Mouse (Mus musculus) limb, embryonic 14.5 days (tissue): ENCODE data around the gene Shpk. TPM values are rescaled to one million over a fixed set of nuclear protein-coding genes. Genes with fewer than 3 reads are reported as not detected.

ENCODE experiments used
- ATAC-seq: fragments of 200-750 bp; cut with Nextera tagmentation; 2 replicates; pipeline ENCODE4 v1.8.0; 2017; ENCODE audit warnings: low read depth, moderate number of reproducible peaks, moderate TSS enrichment; ENCODE audit not compliant: low FRiP score
- DNase-seq: peaks from one replicate; pipeline ENCODE4 v3.0.0-alpha.2; 2015; ENCODE audit warnings: low spot score
- H3K27ac ChIP-seq: fragments of 300-500 bp; sonication (generic); replicated peaks from 2 replicates; pipeline ENCODE4 v1.5.1; 2014; ENCODE audit warnings: low read depth, mild to moderate bottlenecking, low read length, moderate library complexity, mixed read lengths
- H3K27me3 ChIP-seq: fragments of 300-500 bp; sonication (generic); 2 replicates; pipeline ENCODE4 v1.6.1; 2014; ENCODE audit warnings: low read length, mixed read lengths; ENCODE audit not compliant: control insufficient read depth, insufficient read depth
- H3K36me3 ChIP-seq: fragments of 300-500 bp; sonication (generic); 2 replicates; pipeline ENCODE4 v1.6.1; 2014; ENCODE audit warnings: mild to moderate bottlenecking, low read length, moderate library complexity, mixed read lengths; ENCODE audit not compliant: control insufficient read depth, insufficient read depth
- H3K4me1 ChIP-seq: fragments of 300-500 bp; sonication (generic); 2 replicates; pipeline ENCODE4 v1.6.1; 2014; ENCODE audit warnings: antibody characterized with exemption, low read length, mixed read lengths; ENCODE audit not compliant: control insufficient read depth, insufficient read depth
- H3K4me2 ChIP-seq: fragments of 300-500 bp; sonication (generic); replicated peaks from 2 replicates; pipeline ENCODE4 v1.6.1; 2014; ENCODE audit warnings: low read depth, mild to moderate bottlenecking, low read length, moderate library complexity; ENCODE audit not compliant: severe bottlenecking
- H3K4me3 ChIP-seq: fragments of 300-500 bp; sonication (generic); replicated peaks from 2 replicates; pipeline ENCODE4 v1.5.1; 2014; ENCODE audit warnings: low read length
- H3K9ac ChIP-seq: fragments of 300-500 bp; sonication (generic); 2 replicates; pipeline ENCODE4 v1.6.1; 2014; ENCODE audit warnings: mild to moderate bottlenecking, low read depth, low read length, moderate library complexity; ENCODE audit not compliant: severe bottlenecking
- H3K9me3 ChIP-seq: fragments of 300-500 bp; sonication (generic); 2 replicates; pipeline ENCODE4 v1.6.1; 2016; ENCODE audit warnings: low read length; ENCODE audit not compliant: control insufficient read depth
- POLR2A ChIP-seq: fragments of 200-500 bp; IDR thresholded peaks from 2 replicates; pipeline ENCODE4 v1.8.0; 2012; ENCODE audit warnings: inconsistent platforms, mild to moderate bottlenecking, moderate library complexity, borderline replicate concordance; ENCODE audit not compliant: insufficient read depth, insufficient read length; ENCODE audit errors: extremely low read depth
- WGBS: fragments of 180-500 bp; shearing (Covaris S2); extraction: QIAGEN DNeasy Blood & Tissue Kit; methylation state at CpG from one replicate; pipeline ENCODE4 v1.1.7; 2014; 5-methylcytosine and 5-hydroxymethylcytosine counted together
- polyA plus RNA-seq, 2 experiments: library from polyadenylated mRNA; depleted of rRNA in 1 of 2; stranded (reverse) in 1 of 2; unstranded in 1 of 2; fragments of >200 nt; fragmentation: Nextera tagmentation in 1 of 2; extraction: Ambion mirVana in 1 of 2; gene quantifications; 2 replicates each; pipeline versions ENCODE4 v1.2.1 to v1.2.3; 2012 to 2014

The Shpk gene
- polyA plus RNA-seq, 2 experiments, result 1.8 to 3.0 TPM

DNA sequence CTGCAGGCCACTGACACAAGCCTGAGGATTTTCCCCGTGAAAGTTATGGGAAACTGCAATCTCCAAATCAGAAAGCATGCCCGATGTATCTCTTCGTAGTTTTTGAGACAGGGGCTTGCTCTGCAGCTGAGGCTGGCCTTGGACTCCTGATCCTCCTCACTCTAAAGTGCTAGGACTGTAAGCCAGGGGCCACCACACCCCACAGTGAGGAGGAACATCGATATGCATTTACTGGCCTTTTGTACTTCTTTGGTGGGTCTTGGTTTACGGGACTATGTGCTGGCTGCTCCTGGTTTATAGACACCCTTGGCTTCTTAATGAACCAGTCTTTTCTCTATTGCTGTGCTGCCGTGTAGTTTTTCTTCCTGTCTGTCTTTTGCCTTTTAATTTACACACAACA is 42.9 kb downstream of the Shpk start:
- no peak for ATAC-seq
- no peak for TF ChIP-seq POLR2A

DNA sequence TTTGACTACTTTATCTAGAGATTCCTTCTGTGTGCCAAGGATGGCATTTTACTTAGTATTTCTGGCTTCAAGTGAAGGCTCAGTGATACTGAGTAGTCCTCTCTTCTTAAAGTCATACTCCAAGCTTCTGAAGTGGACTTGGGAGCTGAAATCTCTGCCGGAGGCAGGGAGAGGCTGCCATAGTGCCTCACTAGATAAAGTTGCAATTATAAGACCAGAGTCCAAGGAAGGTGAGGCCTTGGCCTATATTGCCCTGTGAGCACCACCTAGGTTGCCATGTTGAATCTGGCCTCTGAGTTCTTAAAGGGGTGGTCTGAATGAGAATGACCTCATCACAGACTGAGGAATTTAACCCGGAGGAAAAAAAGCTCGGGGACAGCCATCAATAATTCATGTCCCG is 43.5 kb downstream of the Shpk start:
- 81% methylated on average over 4 of the region's 4 CpGs for WGBS
- H3K27ac ChIP-seq, result no peak overlapping the region

More for the DNA sequence above, 42.9 kb downstream of the Shpk start:
- H3K27ac ChIP-seq, result no peak overlapping the region
- no peak overlapping the region for H3K4me2 ChIP-seq
- no peaks in the 10 kb centered on the region for H3K27me3 ChIP-seq
- 58% methylated on average over 6 of the region's 6 CpGs for whole genome bisulfite sequencing
- no peak for DNase-seq
- peaks cover 9% of the 10 kb centered on the region for H3K4me1 ChIP-seq
- H3K36me3 ChIP-seq, result no peaks in the 10 kb centered on the region
- H3K4me3 ChIP-seq, result no peak overlapping the region
- no peaks in the 10 kb centered on the region for H3K9me3 ChIP-seq
- H3K9ac ChIP-seq, result no peak overlapping the region

DNA sequence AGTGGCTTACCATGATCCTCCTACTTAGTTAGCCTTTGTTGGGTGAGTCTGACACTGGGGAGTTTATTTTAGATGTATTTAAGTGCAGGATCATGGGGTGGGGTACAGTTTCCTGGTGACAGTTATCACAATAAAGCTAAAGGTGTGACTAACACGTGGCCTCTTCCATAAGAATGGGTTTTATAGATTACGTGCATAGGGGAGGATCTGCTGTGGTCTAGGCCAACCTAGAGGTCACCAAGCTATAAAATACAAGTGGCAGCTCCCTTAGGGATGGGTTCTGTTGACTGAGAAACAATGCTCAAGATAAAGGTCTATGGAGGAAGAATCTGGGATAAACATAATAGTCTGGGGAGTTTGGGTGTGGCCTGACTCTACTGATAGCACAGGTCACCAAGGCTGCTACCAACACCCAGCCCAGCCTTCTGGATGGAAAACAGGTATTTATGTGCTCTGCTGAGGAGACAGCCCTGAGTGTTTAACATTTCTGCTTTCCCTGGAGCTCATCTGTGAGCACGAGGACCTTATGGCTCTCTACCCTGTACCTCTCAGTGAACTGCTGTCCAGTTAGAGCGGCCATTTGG is 58.2 kb downstream of the Shpk start:
- Histone ChIP-seq H3K27me3 (no peaks in the 10 kb centered on the region), H3K9me3 (no peaks in the 10 kb centered on the region), H3K36me3 (no peaks in the 10 kb centered on the region), H3K4me2 (no peak overlapping the region), H3K4me1 (no peaks in the 10 kb centered on the region), H3K27ac (no peak overlapping the region), H3K4me3 (no peak overlapping the region), H3K9ac (no peak overlapping the region)
- DNase-seq (no peak), ATAC-seq (no peak)
- WGBS, result 65% methylated on average over 4 of the region's 4 CpGs
- TF ChIP-seq POLR2A, result no peak

More for the DNA sequence above, 43.5 kb downstream of the Shpk start:
- H3K9me3 ChIP-seq, result no peaks in the 10 kb centered on the region
- peaks cover 3% of the 10 kb centered on the region; the same call in 1 of the 2 replicates for H3K4me1 ChIP-seq
- no peaks in the 10 kb centered on the region for H3K27me3 ChIP-seq
- H3K4me2 ChIP-seq, result no peak overlapping the region
- ATAC-seq (no peak), DNase-seq (no peak)
- H3K36me3 ChIP-seq, result no peaks in the 10 kb centered on the region
- no peak overlapping the region for H3K4me3 ChIP-seq
- no peak overlapping the region for H3K9ac ChIP-seq
- no peak for TF ChIP-seq POLR2A

DNA sequence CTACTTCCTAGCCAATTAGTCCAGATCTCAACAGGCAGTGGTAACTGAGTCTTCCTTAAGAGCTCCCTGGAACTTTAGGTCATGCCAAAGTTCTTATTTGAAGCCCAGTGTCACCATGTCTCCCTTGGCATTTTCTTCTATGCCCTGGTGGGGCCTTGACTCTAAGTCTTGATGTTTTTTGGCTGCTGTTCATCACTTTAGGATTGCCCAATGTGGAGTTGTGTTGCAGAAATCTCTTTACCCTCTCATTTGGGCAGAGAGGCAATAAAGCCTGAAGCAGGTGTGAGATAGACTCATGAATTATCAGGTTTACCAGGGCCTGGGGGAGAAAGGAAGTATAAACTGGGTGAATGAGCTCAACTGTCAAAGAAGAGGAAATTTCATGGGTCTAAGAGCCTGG is 59.4 kb downstream of the Shpk start:
- no peak for TF ChIP-seq POLR2A
- H3K9me3 ChIP-seq, result no peaks in the 10 kb centered on the region
- H3K27ac ChIP-seq, result no peak overlapping the region
- ATAC-seq (no peak), DNase-seq (no peak)
- no peak overlapping the region for H3K4me2 ChIP-seq
- H3K4me1 ChIP-seq, result no peaks in the 10 kb centered on the region
- H3K4me3 ChIP-seq, result no peak overlapping the region
- H3K9ac ChIP-seq, result no peak overlapping the region
- no peaks in the 10 kb centered on the region for H3K36me3 ChIP-seq
- H3K27me3 ChIP-seq, result no peaks in the 10 kb centered on the region

DNA sequence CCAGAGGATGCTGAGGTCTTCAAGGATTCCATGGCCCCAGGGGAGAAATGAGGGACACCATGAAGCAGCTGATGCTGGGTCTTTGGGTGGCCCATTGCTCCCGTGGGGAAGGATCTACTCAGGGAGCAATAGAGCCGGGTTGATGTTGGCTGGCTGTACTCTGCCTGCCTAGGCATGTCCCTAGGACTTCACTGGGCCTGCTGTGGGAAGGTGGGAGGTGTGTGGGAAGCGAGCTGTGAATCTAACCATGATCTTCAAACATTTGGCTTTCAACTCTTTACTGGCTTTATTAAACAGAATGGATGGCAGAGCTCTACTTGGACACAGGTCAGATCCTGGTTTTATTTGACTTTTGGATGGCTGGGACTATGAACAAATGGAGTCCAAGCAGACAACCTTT is 61.2 kb downstream of the Shpk start:
- H3K4me1 ChIP-seq, result no peaks in the 10 kb centered on the region
- ATAC-seq (no peak), DNase-seq (no peak)
- TF ChIP-seq POLR2A, result no peak
- no peak overlapping the region for H3K4me2 ChIP-seq
- H3K9me3 ChIP-seq, result no peaks in the 10 kb centered on the region
- H3K36me3 ChIP-seq, result no peaks in the 10 kb centered on the region
- no peaks in the 10 kb centered on the region for H3K27me3 ChIP-seq
- 69% methylated on average over 3 of the region's 3 CpGs for WGBS
- H3K9ac ChIP-seq, result no peak overlapping the region
- no peak overlapping the region for H3K27ac ChIP-seq
- H3K4me3 ChIP-seq, result no peak overlapping the region

DNA sequence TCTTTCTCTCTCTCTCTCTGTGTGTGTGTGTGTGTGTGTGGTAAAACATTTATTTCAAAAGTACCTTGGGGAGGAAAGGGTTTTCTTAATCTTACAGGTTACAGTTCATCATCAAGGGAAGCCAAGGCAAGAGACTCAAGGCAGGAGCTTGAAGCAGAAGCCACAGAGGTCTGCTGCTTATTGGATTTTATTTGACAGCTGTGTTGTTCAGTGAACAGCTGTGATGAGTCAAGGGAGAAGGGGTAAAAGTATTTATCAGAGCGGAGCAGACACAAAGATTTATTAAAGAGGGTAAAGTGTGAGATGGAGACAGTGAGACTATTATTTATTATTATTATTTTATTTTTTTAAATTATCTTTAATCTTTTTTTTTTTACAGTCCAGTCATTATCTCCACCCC is 62.1 kb downstream of the Shpk start:
- no peak for TF ChIP-seq POLR2A
- no peaks in the 10 kb centered on the region for H3K9me3 ChIP-seq
- no peak overlapping the region for H3K4me2 ChIP-seq
- H3K27ac ChIP-seq, result no peak overlapping the region
- no peak overlapping the region for H3K4me3 ChIP-seq
- no peaks in the 10 kb centered on the region for H3K36me3 ChIP-seq
- 68% methylated on average over 1 of the region's 1 CpGs for WGBS
- H3K4me1 ChIP-seq, result no peaks in the 10 kb centered on the region
- no peak overlapping the region for H3K9ac ChIP-seq
- no peaks in the 10 kb centered on the region for H3K27me3 ChIP-seq
- no peak for ATAC-seq
- DNase-seq, result no peak
